Mouse (Mus musculus): ENCODE data around the gene Ddr2.
"Not testable (repeated sequence)": the region's sequence is repeated elsewhere in the genome, so short reads cannot be mapped to it uniquely, and the experiment has no call there.

Ddr2 gene

GRCm38 (mm10) chr1:170034961-170035360 lies 75.6 kb downstream of the Ddr2 start:
- DNase-seq: no peak

GRCm38 (mm10) chr1:170031656-170032055 lies 78.9 kb downstream of the Ddr2 start:
- no peak for DNase-seq

GRCm38 (mm10) chr1:170014784-170015183 lies 95.8 kb downstream of the Ddr2 start:
- no peak for DNase-seq

GRCm38 (mm10) chr1:170010716-170011505 lies 99.7 kb downstream of the Ddr2 start:
- DNase-seq: no peak

GRCm38 (mm10) chr1:170009296-170009695 lies 101.3 kb downstream of the Ddr2 start:
- DNase-seq: no peak

GRCm38 (mm10) chr1:170008432-170009220 lies 101.9 kb downstream of the Ddr2 start:
- DNase-seq: no peak

GRCm38 (mm10) chr1:170006516-170006915 lies 104.0 kb downstream of the Ddr2 start:
- DNase-seq: no peak

GRCm38 (mm10) chr1:170005297-170005696 lies 105.3 kb downstream of the Ddr2 start:
- DNase-seq: no peak

GRCm38 (mm10) chr1:169993901-169994300 lies 116.7 kb downstream of the Ddr2 start:
- not testable (repeated sequence) for DNase-seq

- DNase-seq: no peak
Measured at GRCm38 (mm10) chr1:169986166-169986565, 124.4 kb downstream of the Ddr2 start.

- DNase-seq: no peak
Measured at GRCm38 (mm10) chr1:169977621-169978020, 132.9 kb downstream of the Ddr2 start.

GRCm38 (mm10) chr1:169971998-169972397 lies 138.6 kb downstream of the Ddr2 start:
- no peak for DNase-seq

GRCm38 (mm10) chr1:169970936-169971335 lies 139.6 kb downstream of the Ddr2 start:
- DNase-seq: no peak

- no peak for DNase-seq
Measured at GRCm38 (mm10) chr1:169969516-169969886, 141.1 kb downstream of the Ddr2 start.

GRCm38 (mm10) chr1:169968792-169969515 lies 141.6 kb downstream of the Ddr2 start, which contains the start of gene Hsd17b7:
Gene Hsd17b7, minus strand, starts transcription at chr1:169969241.
- peak; percentile 100 for DNase-seq

GRCm38 (mm10) chr1:169953106-169953505 lies 157.5 kb downstream of the Ddr2 start:
- DNase-seq: no peak

- no peak for DNase-seq
Measured at GRCm38 (mm10) chr1:169952636-169953035, 157.9 kb downstream of the Ddr2 start.

GRCm38 (mm10) chr1:169951561-169951960 lies 159.0 kb downstream of the Ddr2 start:
- no peak for DNase-seq

- DNase-seq: no peak
Measured at GRCm38 (mm10) chr1:169950651-169951050, 159.9 kb downstream of the Ddr2 start.

- no peak for DNase-seq
Measured at GRCm38 (mm10) chr1:169949981-169950380, 160.6 kb downstream of the Ddr2 start.

- no peak for DNase-seq
Measured at GRCm38 (mm10) chr1:169948866-169949265, 161.7 kb downstream of the Ddr2 start.

GRCm38 (mm10) chr1:169948280-169948679 lies 162.3 kb downstream of the Ddr2 start:
- no peak for DNase-seq

GRCm38 (mm10) chr1:169947654-169948053 lies 162.9 kb downstream of the Ddr2 start:
- no peak for DNase-seq
